Mouse (Mus musculus) ES-Bruce4 (cell line): ENCODE results near the gene Borcs6.

Source experiments
- CTCF ChIP-seq: IDR thresholded peaks from one replicate; pipeline ENCODE4 v1.8.1; 2011; ENCODE audit warnings: low read depth, low read length
- EP300 ChIP-seq: IDR thresholded peaks from 2 replicates; pipeline ENCODE4 v1.6.1; 2011; ENCODE audit warnings: low read depth, low read length; ENCODE audit not compliant: insufficient read depth
- POLR2A ChIP-seq: IDR thresholded peaks from one replicate; pipeline ENCODE4 v1.8.1; 2011; ENCODE audit warnings: low read length; ENCODE audit not compliant: insufficient read depth

DNA sequence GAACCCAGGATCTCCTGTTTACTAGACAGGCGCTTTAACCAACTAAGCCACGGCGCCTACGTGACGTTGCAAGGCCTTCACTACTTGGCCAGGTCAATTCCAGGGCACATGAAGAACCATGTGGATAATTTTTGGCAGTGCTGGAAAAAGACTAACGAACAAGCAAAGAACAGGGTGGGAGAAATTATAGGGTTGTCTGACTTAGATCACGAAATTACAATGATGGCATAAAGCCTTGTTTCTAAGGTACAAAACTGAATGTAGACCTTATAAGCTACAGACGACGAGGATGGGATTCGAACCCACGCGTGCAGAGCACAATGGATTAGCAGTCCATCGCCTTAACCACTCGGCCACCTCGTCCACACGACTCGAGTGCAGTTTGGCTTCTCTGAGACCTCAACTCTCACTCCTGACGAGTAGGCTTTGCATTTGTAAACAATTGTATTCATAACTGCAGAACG, 3.3 kb downstream of the Borcs6 start:
- TF ChIP-seq CTCF (no peak), EP300 (peak; percentile 57; the same call in 1 of the 2 replicates), POLR2A (no peak)
